Mouse (Mus musculus) heart, embryonic 12.5 days (tissue): ENCODE results near the gene Zfp988. TPM values are rescaled to one million over a fixed set of nuclear protein-coding genes. Genes with fewer than 3 reads are reported as not detected.
"Not testable (repeated sequence)": the region's sequence is repeated elsewhere in the genome, so short reads cannot be mapped to it uniquely, and the experiment has no call there.

Experiments
- ATAC-seq: fragments of 200-750 bp; cut with Nextera tagmentation; 2 replicates; pipeline ENCODE4 v1.8.0; 2017; ENCODE audit warnings: moderate TSS enrichment, moderate library complexity; ENCODE audit not compliant: insufficient number of reproducible peaks, low FRiP score
- H3K27ac ChIP-seq: fragments of 300-500 bp; sonication (generic); 2 replicates; pipeline ENCODE4 v1.5.1; 2016; ENCODE audit warnings: mild to moderate bottlenecking, moderate library complexity; ENCODE audit not compliant: poor library complexity, severe bottlenecking
- H3K27me3 ChIP-seq: fragments of 300-500 bp; sonication (generic); replicated peaks from 2 replicates; pipeline ENCODE4 v1.6.1; 2016; ENCODE audit warnings: mild to moderate bottlenecking, moderate library complexity
- H3K36me3 ChIP-seq: fragments of 300-500 bp; sonication (generic); 2 replicates; pipeline ENCODE4 v1.6.1; 2016; ENCODE audit warnings: mild to moderate bottlenecking, moderate library complexity
- H3K4me1 ChIP-seq: fragments of 300-500 bp; sonication (generic); replicated peaks from 2 replicates; pipeline ENCODE4 v1.6.1; 2016; ENCODE audit warnings: mild to moderate bottlenecking
- H3K4me2 ChIP-seq: fragments of 300-500 bp; sonication (generic); 2 replicates; pipeline ENCODE4 v1.6.1; 2016; ENCODE audit warnings: mild to moderate bottlenecking, moderate library complexity
- H3K4me3 ChIP-seq: fragments of 300-500 bp; sonication (generic); 2 replicates; pipeline ENCODE4 v1.5.1; 2016; ENCODE audit warnings: mild to moderate bottlenecking
- H3K9ac ChIP-seq: fragments of 300-500 bp; sonication (generic); 2 replicates; pipeline ENCODE4 v1.6.1; 2016; ENCODE audit warnings: mild to moderate bottlenecking, moderate library complexity
- H3K9me3 ChIP-seq: fragments of 300-500 bp; sonication (generic); replicated peaks from 2 replicates; pipeline ENCODE4 v1.6.1; 2016; ENCODE audit warnings: mild to moderate bottlenecking, moderate library complexity
- WGBS: fragments of 180-500 bp; shearing (Covaris S2); methylation state at CpG from one replicate; pipeline ENCODE4 v1.1.7; 2016; 5-methylcytosine and 5-hydroxymethylcytosine counted together
- polyA plus RNA-seq: library from polyadenylated mRNA; unstranded; fragments of >200 nt; fragmentation: Nextera tagmentation; extraction: Ambion mirVana; gene quantifications from 2 replicates; pipeline ENCODE4 v1.2.1, GENCODE M21; 2016

The Zfp988 gene
- not detected in 2 replicates for polyA plus RNA-seq

- H3K4me3 ChIP-seq, H3K27me3 ChIP-seq, ATAC-seq, H3K27ac ChIP-seq, H3K9ac ChIP-seq, H3K4me1 ChIP-seq, H3K36me3 ChIP-seq, H3K4me2 ChIP-seq: not testable (repeated sequence)
- H3K9me3 ChIP-seq: peaks cover 13% of the 10 kb centered on the region
- WGBS: 81% methylated on average over 6 of the region's 6 CpGs
These were observed at the start of gene Zfp988 for GRCm38 (mm10) chr4:147305436-147305835. Gene Zfp988 (plus strand): TSS chr4:147305674.

- not testable (repeated sequence) for H3K27me3 ChIP-seq, H3K27ac ChIP-seq, H3K9me3 ChIP-seq, H3K9ac ChIP-seq, H3K4me3 ChIP-seq, H3K36me3 ChIP-seq, H3K4me1 ChIP-seq, H3K4me2 ChIP-seq, ATAC-seq
- 83% methylated on average over 2 of the region's 3 CpGs for WGBS
These were observed 42.8 kb upstream of the Zfp988 start for GRCm38 (mm10) chr4:147262708-147263107.

GRCm38 (mm10) chr4:147267302-147267701 is 38.2 kb upstream of the Zfp988 start:
- ATAC-seq, H3K4me3 ChIP-seq, H3K4me2 ChIP-seq, H3K27ac ChIP-seq, H3K4me1 ChIP-seq, H3K27me3 ChIP-seq, H3K36me3 ChIP-seq, H3K9ac ChIP-seq: not testable (repeated sequence)
- WGBS: 84% methylated on average over 17 of the region's 17 CpGs
- H3K9me3 ChIP-seq: peaks cover 33% of the 10 kb centered on the region

GRCm38 (mm10) chr4:147268735-147269134 is 36.7 kb upstream of the Zfp988 start:
- not testable (repeated sequence) for ATAC-seq, H3K4me1 ChIP-seq, H3K9ac ChIP-seq, H3K27me3 ChIP-seq, H3K36me3 ChIP-seq, H3K27ac ChIP-seq, H3K4me3 ChIP-seq, H3K4me2 ChIP-seq
- H3K9me3 ChIP-seq: peaks cover 39% of the 10 kb centered on the region
- 83% methylated on average over 25 of the region's 25 CpGs for WGBS

- WGBS: 75% methylated on average over 4 of the region's 4 CpGs
- H3K9me3 ChIP-seq: peaks cover 45% of the 10 kb centered on the region
- H3K27ac ChIP-seq, ATAC-seq, H3K4me1 ChIP-seq, H3K4me3 ChIP-seq, H3K27me3 ChIP-seq, H3K36me3 ChIP-seq, H3K9ac ChIP-seq, H3K4me2 ChIP-seq: not testable (repeated sequence)
These were observed 35.4 kb upstream of the Zfp988 start for GRCm38 (mm10) chr4:147270026-147270425.

GRCm38 (mm10) chr4:147271601-147272000 is 33.9 kb upstream of the Zfp988 start:
- not testable (repeated sequence) for ATAC-seq, H3K4me1 ChIP-seq, H3K27me3 ChIP-seq, H3K27ac ChIP-seq, H3K4me2 ChIP-seq, H3K4me3 ChIP-seq, H3K9ac ChIP-seq, H3K36me3 ChIP-seq
- H3K9me3 ChIP-seq: peaks cover 55% of the 10 kb centered on the region
- 86% methylated on average over 13 of the region's 13 CpGs for WGBS

- H3K4me2 ChIP-seq: peak overlapping the region; percentile 63
- H3K9ac ChIP-seq, H3K27me3 ChIP-seq, H3K4me1 ChIP-seq, H3K36me3 ChIP-seq, H3K27ac ChIP-seq: not testable (repeated sequence)
- 29% methylated on average over 57 of the region's 58 CpGs for WGBS
- ATAC-seq: peak; percentile 79
- peak overlapping the region; percentile 36 for H3K4me3 ChIP-seq
- H3K9me3 ChIP-seq: peaks cover 36% of the 10 kb centered on the region
These were observed 30.3 kb upstream of the Zfp988 start for GRCm38 (mm10) chr4:147275021-147275772.

- not testable (repeated sequence) for H3K27me3 ChIP-seq, H3K27ac ChIP-seq, H3K4me1 ChIP-seq, H3K9ac ChIP-seq, ATAC-seq, H3K36me3 ChIP-seq
- WGBS: 24% methylated on average over 54 of the region's 54 CpGs
- Histone ChIP-seq H3K4me3 (peak overlapping the region; percentile 36), H3K4me2 (peak overlapping the region; percentile 63), H3K9me3 (peaks cover 36% of the 10 kb centered on the region)
These were observed 29.7 kb upstream of the Zfp988 start for GRCm38 (mm10) chr4:147275773-147276140.

GRCm38 (mm10) chr4:147280406-147280805 is 25.1 kb upstream of the Zfp988 start:
- not testable (repeated sequence) for H3K4me3 ChIP-seq, H3K4me2 ChIP-seq, H3K27me3 ChIP-seq, H3K36me3 ChIP-seq, ATAC-seq, H3K4me1 ChIP-seq, H3K27ac ChIP-seq, H3K9ac ChIP-seq
- 63% methylated on average over 2 of the region's 2 CpGs for WGBS
- peaks cover 11% of the 10 kb centered on the region for H3K9me3 ChIP-seq

- H3K27me3 ChIP-seq, ATAC-seq, H3K36me3 ChIP-seq, H3K4me2 ChIP-seq, H3K4me1 ChIP-seq, H3K27ac ChIP-seq, H3K4me3 ChIP-seq, H3K9me3 ChIP-seq, H3K9ac ChIP-seq: not testable (repeated sequence)
- WGBS: 64% methylated on average over 3 of the region's 3 CpGs
These were observed 6.9 kb upstream of the Zfp988 start for GRCm38 (mm10) chr4:147298585-147298984.

- H3K9me3 ChIP-seq: peaks cover 12% of the 10 kb centered on the region
- not testable (repeated sequence) for ATAC-seq, H3K4me3 ChIP-seq, H3K36me3 ChIP-seq, H3K4me1 ChIP-seq, H3K27ac ChIP-seq, H3K9ac ChIP-seq, H3K4me2 ChIP-seq, H3K27me3 ChIP-seq
These were observed 3.1 kb upstream of the Zfp988 start for GRCm38 (mm10) chr4:147302375-147302774.
